Mouse (Mus musculus): ENCODE data around the gene Washc1.

DNA sequence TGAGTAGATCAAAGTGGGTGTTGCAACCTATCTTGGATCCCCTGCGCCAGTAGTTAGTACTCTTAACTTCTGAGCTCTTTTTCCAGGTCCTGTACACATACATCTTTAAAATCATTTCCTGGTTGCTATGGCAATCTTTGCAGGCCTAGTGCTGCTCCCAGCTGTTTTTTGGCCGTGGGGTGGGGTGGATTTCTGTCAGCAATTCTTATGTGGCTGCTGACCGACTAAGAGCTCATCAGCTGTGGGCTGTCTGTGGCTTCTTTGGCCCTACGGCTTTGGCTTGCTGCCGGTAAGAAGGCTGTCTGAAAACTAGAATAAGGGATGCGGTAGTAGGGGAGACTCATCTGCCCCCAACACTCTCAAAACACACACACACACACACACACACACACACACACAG is 599 bp upstream of the Washc1 start:
- TF ChIP-seq CTCF (IDR thresholded peaks at IDR 0.05; ENCODE audit: low read depth) (no peak), EP300 (IDR thresholded peaks at IDR 0.05; ENCODE audit: low read depth) (no peak)
